Mouse (Mus musculus) hindbrain, embryonic 16.5 days (tissue): ENCODE results near the gene Mrm1. TPM values are rescaled to one million over a fixed set of nuclear protein-coding genes. Genes with fewer than 3 reads are reported as not detected.

Experiments used
- ATAC-seq: fragments of 200-750 bp; cut with Nextera tagmentation; 2 replicates; pipeline ENCODE4 v1.8.0; 2017; ENCODE audit warnings: moderate TSS enrichment, moderate library complexity
- H3K27ac ChIP-seq: fragments of 300-500 bp; sonication (generic); 2 replicates; pipeline ENCODE4 v1.5.1; 2014; ENCODE audit warnings: low read depth, mild to moderate bottlenecking, control low read depth, low read length, moderate library complexity
- H3K27me3 ChIP-seq: fragments of 300-500 bp; sonication (generic); replicated peaks from 2 replicates; pipeline ENCODE4 v1.6.1; 2014; ENCODE audit warnings: low read length; ENCODE audit not compliant: control insufficient read depth, insufficient read depth
- H3K36me3 ChIP-seq: fragments of 300-500 bp; sonication (generic); 2 replicates; pipeline ENCODE4 v1.6.1; 2014; ENCODE audit warnings: mild to moderate bottlenecking, low read length, moderate library complexity, mixed read lengths; ENCODE audit not compliant: control insufficient read depth, insufficient read depth
- H3K4me1 ChIP-seq: fragments of 300-500 bp; sonication (generic); 2 replicates; pipeline ENCODE4 v1.6.1; 2014; ENCODE audit warnings: low read depth, low read length; ENCODE audit not compliant: control insufficient read depth, insufficient read depth
- H3K4me2 ChIP-seq: fragments of 300-500 bp; sonication (generic); 2 replicates; pipeline ENCODE4 v1.6.1; 2014; ENCODE audit warnings: mild to moderate bottlenecking, low read length, control low read depth, moderate library complexity
- H3K4me3 ChIP-seq: fragments of 300-500 bp; sonication (generic); 2 replicates; pipeline ENCODE4 v1.5.1; 2014; ENCODE audit warnings: mild to moderate bottlenecking, low read length, control low read depth, moderate library complexity
- H3K9ac ChIP-seq: fragments of 300-500 bp; sonication (generic); 2 replicates; pipeline ENCODE4 v1.6.1; 2014; ENCODE audit warnings: low read depth, mild to moderate bottlenecking, control low read depth, low read length, moderate library complexity
- H3K9me3 ChIP-seq: fragments of 300-500 bp; sonication (generic); 2 replicates; pipeline ENCODE4 v1.6.1; 2014; ENCODE audit warnings: mild to moderate bottlenecking, low read length, moderate library complexity; ENCODE audit not compliant: control insufficient read depth
- WGBS: fragments of 180-500 bp; shearing (Covaris S2); extraction: QIAGEN DNeasy Blood & Tissue Kit; methylation state at CpG from one replicate; pipeline ENCODE4 v1.1.7; 2014; 5-methylcytosine and 5-hydroxymethylcytosine counted together
- polyA plus RNA-seq: library from polyadenylated mRNA; unstranded; fragments of >200 nt; fragmentation: Nextera tagmentation; extraction: Ambion mirVana; gene quantifications from 2 replicates; pipeline ENCODE4 v1.2.1, GENCODE M21; 2015

The Mrm1 gene
- polyA plus RNA-seq, 1 experiment from 2014 or later: 26.0 TPM

DNA sequence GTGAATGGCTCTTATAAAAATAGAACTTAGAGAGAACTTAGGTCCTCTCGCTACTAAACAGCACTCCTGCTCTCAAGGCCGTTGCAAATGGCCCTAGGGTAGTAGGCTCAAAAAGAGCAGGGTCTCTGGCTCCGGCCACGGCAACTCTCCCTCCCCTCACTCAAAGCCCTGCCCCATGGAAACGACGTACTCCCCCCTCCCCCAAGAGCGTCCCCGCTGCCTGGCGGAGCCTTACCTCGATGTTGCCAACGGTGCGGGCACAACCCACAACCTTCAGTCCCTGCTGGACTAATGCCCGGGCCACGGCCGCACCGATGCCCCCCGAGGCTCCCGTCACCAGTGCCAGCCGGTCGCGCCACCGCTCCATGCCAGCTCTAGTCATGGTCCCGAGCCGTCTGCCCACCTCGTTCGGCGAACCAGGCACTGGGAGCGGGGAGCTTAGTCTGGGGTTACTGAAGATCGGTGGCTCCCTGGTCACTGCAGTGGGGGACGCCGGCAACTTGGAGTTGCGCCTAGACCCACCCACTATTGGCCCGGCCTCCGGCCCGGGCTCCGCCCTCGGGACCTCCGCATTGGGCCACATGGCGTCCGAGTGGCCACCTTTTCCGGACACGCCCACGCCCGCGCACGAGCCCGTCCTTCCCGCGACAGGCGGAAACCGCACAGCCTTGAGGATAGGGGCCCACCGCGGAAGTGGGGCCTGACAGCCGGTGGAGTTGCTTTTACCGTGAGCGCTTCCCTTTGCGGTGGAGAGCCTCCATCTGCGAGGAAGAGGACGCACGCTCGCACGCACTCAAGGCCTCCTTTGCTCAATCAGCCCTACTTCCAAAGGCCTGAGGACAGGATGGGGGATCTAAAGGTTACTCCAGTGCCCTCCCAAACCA, 9.4 kb upstream of the Mrm1 start, which contains the start of gene Dhrs11:
Gene Dhrs11 (minus strand): TSS at position 479 of the 884 bp plus-strand sequence.
- Histone ChIP-seq H3K36me3 (peaks cover 7% of the 10 kb centered on the region), H3K27me3 (no peaks in the 10 kb centered on the region), H3K4me2 (peak within 1 kb of the TSS; percentile 86), H3K4me1 (peaks cover 7% of the 10 kb centered on the region), H3K27ac (peak within 1 kb of the TSS; percentile 74), H3K4me3 (peak within 1 kb of the TSS; percentile 67), H3K9me3 (no peaks in the 10 kb centered on the region), H3K9ac (peak within 1 kb of the TSS; percentile 79)
- ATAC-seq: peak; percentile 94
- under 1% methylated on average over 54 of the region's 62 CpGs for WGBS

GRCm38 (mm10) chr11:84827901-84828503, 8.7 kb upstream of the Mrm1 start:
- Histone ChIP-seq H3K27me3 (no peaks in the 10 kb centered on the region), H3K4me1 (peaks cover 7% of the 10 kb centered on the region), H3K4me2 (peak overlapping the region; percentile 86), H3K36me3 (peaks cover 4% of the 10 kb centered on the region; the same call in 1 of the 2 replicates), H3K4me3 (peak overlapping the region; percentile 67), H3K9ac (peak overlapping the region; percentile 79), H3K9me3 (no peaks in the 10 kb centered on the region), H3K27ac (peak overlapping the region; percentile 74; the same call in 1 of the 2 replicates)
- no peak; the same call in 1 of the 2 replicates for ATAC-seq
- WGBS: 53% methylated on average over 3 of the region's 3 CpGs

GRCm38 (mm10) chr11:84827492-84827891, 8.2 kb upstream of the Mrm1 start:
- Histone ChIP-seq H3K36me3 (peaks cover 4% of the 10 kb centered on the region; the same call in 1 of the 2 replicates), H3K4me2 (no peak overlapping the region), H3K4me3 (no peak overlapping the region), H3K9me3 (no peaks in the 10 kb centered on the region), H3K27ac (no peak overlapping the region), H3K4me1 (peaks cover 7% of the 10 kb centered on the region), H3K27me3 (no peaks in the 10 kb centered on the region), H3K9ac (no peak overlapping the region)
- no peak for ATAC-seq

- H3K4me2 ChIP-seq: no peak overlapping the region
- H3K27ac ChIP-seq: no peak overlapping the region
- no peak for ATAC-seq
- no peak overlapping the region for H3K9ac ChIP-seq
- no peaks in the 10 kb centered on the region for H3K9me3 ChIP-seq
- no peaks in the 10 kb centered on the region for H3K27me3 ChIP-seq
- H3K4me1 ChIP-seq: peaks cover 7% of the 10 kb centered on the region
- H3K36me3 ChIP-seq: no peaks in the 10 kb centered on the region
- 54% methylated on average over 3 of the region's 3 CpGs for WGBS
- no peak overlapping the region for H3K4me3 ChIP-seq
Observed at GRCm38 (mm10) chr11:84826185-84826584, 6.9 kb upstream of the Mrm1 start.

DNA sequence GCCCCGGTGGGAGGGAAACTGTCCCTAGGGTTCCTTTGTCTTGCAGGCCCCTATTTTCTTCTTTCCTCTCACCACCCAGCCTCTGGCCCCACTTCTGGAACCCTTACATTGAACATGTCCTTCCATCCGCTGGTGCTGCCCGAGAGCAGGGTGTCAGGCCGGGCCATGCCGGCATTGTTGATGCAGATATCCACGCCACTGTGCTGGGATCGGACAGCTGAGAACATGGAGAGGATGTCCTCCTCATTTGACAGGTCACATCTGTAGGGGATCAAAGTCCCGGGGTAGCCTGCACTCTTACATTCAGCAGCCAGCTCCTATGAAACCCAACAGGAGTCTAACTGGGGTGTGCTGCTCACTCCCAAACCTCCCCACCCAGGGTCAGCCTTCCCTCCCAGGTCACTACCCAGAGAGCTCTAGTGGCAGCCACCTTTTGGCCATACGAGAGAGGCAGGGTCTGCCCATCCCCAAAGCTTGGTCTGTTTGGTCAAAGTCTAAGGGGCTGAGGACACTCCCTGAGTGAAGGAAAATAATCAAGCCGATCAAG, 6.0 kb upstream of the Mrm1 start:
- Histone ChIP-seq H3K9ac (no peak overlapping the region), H3K9me3 (no peaks in the 10 kb centered on the region)

DNA sequence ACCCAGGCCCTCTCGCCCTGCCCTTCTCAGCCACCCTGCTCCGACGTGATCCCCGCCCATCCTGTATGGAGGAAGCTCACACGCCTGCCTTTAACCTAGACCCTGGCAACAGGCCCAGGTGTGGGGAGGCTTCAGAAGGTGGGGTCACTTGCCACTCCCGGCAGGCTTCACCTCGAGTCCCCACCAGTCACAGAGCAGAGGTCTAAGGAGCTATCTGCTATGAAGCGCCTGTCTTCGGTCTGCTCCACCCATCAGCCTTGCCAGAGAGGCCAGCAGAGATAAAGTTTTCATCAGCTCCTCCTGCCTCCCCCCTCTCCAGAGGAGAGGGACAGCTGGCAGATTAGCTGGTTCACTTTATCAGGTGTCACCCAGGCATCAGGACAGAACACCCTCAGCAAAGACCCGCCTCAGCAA, 4.2 kb upstream of the Mrm1 start:
- no peak for ATAC-seq
- Histone ChIP-seq H3K4me1 (peaks cover 11% of the 10 kb centered on the region), H3K27ac (no peak overlapping the region), H3K36me3 (no peaks in the 10 kb centered on the region), H3K9me3 (no peaks in the 10 kb centered on the region), H3K9ac (no peak overlapping the region), H3K4me2 (no peak overlapping the region), H3K4me3 (no peak overlapping the region), H3K27me3 (no peaks in the 10 kb centered on the region)
- 68% methylated on average over 10 of the region's 10 CpGs for WGBS

More for the DNA sequence above, 6.0 kb upstream of the Mrm1 start:
- H3K27me3 ChIP-seq: no peaks in the 10 kb centered on the region
- no peak overlapping the region for H3K4me3 ChIP-seq
- H3K4me2 ChIP-seq: no peak overlapping the region
- 94% methylated on average over 10 of the region's 10 CpGs for WGBS
- ATAC-seq: no peak
- peaks cover 7% of the 10 kb centered on the region for H3K4me1 ChIP-seq
- H3K27ac ChIP-seq: no peak overlapping the region
- no peaks in the 10 kb centered on the region for H3K36me3 ChIP-seq

GRCm38 (mm10) chr11:84822487-84822886, 3.2 kb upstream of the Mrm1 start:
- Histone ChIP-seq H3K9me3 (no peaks in the 10 kb centered on the region), H3K27ac (no peak overlapping the region), H3K4me3 (no peak overlapping the region), H3K27me3 (no peaks in the 10 kb centered on the region), H3K9ac (no peak overlapping the region), H3K4me1 (peaks cover 7% of the 10 kb centered on the region), H3K36me3 (no peaks in the 10 kb centered on the region), H3K4me2 (no peak overlapping the region)
- ATAC-seq: no peak
- 84% methylated on average over 5 of the region's 5 CpGs for WGBS

DNA sequence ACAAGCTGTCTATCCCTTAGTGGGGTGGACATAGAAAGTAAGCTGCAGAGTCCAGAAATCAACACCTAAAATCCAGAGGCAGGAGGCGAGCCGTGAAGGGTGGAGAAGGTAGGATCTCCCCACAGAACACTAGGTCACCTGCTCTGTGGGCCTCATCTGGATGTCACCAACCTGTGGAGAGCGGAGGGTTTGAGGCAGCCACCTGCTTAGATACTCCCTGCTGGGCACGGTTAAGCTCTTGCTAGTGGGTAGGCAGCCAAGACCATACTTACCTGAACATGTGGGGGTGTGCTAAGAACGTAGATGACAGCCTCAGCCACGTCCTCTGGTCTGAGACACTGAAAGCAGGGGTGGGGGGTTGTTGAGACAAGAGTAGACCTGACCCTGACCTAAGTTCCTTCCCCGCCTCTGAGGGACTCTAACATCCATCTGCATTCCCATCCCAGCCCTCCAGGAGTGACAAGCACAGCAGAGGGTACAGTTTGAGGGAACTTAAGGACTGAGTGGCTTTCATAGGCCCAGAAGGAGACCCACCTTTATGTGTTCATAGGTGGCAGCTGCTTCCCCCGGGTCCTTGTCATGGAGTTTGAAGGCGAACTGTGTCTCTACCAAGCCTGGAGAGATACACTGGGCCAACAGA, 1.9 kb upstream of the Mrm1 start:
- Histone ChIP-seq H3K36me3 (no peaks in the 10 kb centered on the region), H3K9me3 (no peaks in the 10 kb centered on the region), H3K9ac (no peak overlapping the region), H3K27me3 (no peaks in the 10 kb centered on the region), H3K4me1 (peaks cover 7% of the 10 kb centered on the region), H3K4me3 (no peak overlapping the region), H3K4me2 (no peak overlapping the region), H3K27ac (no peak overlapping the region)
- WGBS: 87% methylated on average over 9 of the region's 9 CpGs
- ATAC-seq: no peak
